Mouse (Mus musculus): ENCODE data around the gene Kctd10.

Gene Kctd10

GRCm38 (mm10) chr5:114380209-114381012, at the start of gene Kctd10, which contains the start of gene Ube3b:
Gene Kctd10, minus strand, starts transcription at chr5:114380508.
Gene Ube3b, plus strand, starts transcription at chr5:114380607.
- DNase-seq, result peak; percentile 72 to 74

- DNase-seq, result no peak
Observed at GRCm38 (mm10) chr5:114429781-114430180, 49.5 kb upstream of the Kctd10 start.

GRCm38 (mm10) chr5:114428621-114429020, 48.3 kb upstream of the Kctd10 start:
- no peak for DNase-seq

GRCm38 (mm10) chr5:114426732-114427131, 46.4 kb upstream of the Kctd10 start:
- no peak for DNase-seq

DNA sequence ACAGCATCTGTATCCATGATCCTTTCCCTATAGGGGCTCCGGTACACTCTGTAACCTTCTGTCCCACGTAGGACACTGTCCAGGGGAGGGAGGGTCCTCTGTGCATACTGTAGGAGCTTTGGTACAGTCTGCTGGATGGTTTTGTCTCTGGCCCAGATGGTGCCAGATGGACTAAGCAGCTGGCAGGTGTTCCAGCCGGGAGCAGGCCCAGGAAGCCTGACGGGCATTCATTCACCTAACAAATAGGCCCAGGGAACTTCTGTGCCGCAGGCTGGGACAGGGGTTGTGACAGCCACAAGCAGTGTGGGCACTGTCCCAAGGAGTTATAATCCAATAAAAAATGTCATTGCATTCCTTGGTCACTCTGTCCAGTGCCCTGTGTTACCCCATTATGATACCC, 43.7 kb upstream of the Kctd10 start:
- DNase-seq, result no peak

GRCm38 (mm10) chr5:114422591-114422990, 42.3 kb upstream of the Kctd10 start:
- no peak for DNase-seq

DNA sequence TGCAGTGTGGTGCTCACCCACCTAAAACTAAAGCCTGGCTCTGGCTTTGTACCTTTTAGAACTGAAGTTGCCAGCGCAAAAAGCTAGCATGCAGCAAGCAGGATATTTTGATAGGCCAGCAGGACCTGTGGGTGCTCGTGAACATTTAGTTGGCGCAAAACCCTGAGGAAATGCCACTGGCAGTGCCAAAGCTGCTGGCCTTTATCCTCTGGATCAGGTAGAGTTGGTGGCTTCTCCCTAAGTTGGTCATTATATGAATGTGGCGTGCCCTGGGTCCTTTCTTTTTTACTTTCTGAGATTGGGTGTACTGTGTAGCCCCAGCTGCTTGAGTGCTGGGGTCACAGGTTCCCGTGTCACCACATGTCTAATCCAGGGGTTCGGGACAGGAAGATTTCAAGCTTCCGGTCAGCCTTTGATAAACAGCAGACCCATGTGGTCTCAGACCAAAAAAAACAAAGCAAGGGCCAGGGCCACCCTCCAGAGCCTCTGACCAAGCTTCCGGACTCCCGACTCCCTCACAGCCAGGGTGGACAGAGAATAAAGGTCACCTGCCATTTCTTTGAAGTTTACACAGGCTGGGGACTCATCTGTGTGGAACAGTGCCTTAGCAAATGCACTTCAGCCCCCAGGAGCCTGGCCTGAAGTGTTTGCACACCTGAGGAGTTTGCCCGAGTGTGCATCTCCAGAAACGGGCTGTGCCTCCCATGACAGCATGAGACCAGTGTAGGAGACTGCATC, 41.4 kb upstream of the Kctd10 start:
- DNase-seq, result no peak

- DNase-seq, result no peak
Observed at GRCm38 (mm10) chr5:114418541-114418940, 38.2 kb upstream of the Kctd10 start.

DNA sequence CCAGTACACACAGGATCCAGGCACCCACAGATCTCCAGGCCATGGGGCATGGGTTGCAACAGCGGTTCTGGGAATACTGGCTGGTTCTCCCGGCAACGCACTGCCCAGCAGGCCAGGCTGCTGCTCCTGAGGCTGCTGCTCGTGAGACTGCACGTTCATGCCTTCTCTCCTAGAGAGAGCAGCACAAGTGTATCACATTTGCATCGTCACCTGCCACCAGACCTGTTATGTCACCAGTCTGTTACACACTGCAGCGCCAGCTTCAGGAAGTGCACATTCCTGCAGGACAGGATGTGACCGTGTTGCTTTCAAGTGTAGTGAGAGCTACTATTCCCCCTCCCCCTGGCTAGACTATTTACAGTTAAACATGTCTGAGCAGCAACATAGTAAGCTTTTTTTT, 36.5 kb upstream of the Kctd10 start:
- no peak for DNase-seq

DNA sequence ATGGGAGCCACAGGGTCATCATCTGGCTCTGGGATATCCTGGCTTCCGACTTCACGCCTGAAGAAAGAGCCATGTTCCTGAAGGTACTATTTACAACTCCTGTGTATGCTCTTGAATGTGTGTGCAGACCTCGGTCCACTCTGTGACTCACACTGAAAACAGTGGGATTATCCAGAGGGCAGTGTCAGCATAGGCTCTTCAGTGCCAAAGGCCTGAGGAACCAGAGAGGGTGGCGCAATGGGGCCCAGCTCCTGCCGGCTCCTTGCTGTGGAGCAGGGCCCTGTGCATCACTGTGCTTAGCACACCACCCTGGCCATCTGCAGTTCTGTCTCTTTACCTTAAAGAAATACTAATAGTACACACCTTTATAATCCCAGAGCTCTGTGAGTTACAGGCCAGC, 35.3 kb upstream of the Kctd10 start:
- DNase-seq, result no peak

- no peak for DNase-seq
Observed at GRCm38 (mm10) chr5:114413067-114413735, 32.9 kb upstream of the Kctd10 start.

- no peak for DNase-seq
Observed at GRCm38 (mm10) chr5:114412361-114412998, 32.2 kb upstream of the Kctd10 start.

- DNase-seq, result no peak
Observed at GRCm38 (mm10) chr5:114410429-114410828, 30.1 kb upstream of the Kctd10 start.

GRCm38 (mm10) chr5:114408846-114409245, 28.5 kb upstream of the Kctd10 start:
- no peak for DNase-seq

DNA sequence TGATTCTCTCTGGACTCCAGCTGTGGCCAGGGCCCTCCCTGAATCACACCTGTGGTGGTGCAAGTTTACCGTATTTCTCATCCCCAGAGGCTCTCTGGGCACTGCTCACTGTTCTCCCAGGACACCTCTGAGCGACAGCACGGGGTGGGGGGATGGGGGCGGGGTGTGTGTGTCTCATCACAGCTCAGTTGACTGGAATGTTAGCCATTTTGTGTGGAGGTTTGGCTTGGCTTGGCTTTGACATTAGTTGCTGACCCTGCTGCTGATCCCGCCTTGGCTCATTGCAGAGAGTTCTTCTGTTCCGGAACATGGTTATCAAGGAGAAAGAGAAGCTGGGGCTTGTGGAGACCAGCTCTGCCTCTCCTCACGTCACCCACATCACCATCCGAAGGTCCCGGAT, 27.5 kb upstream of the Kctd10 start:
- DNase-seq, result no peak

GRCm38 (mm10) chr5:114407269-114407668, 27.0 kb upstream of the Kctd10 start:
- no peak for DNase-seq

GRCm38 (mm10) chr5:114406592-114406991, 26.3 kb upstream of the Kctd10 start:
- no peak for DNase-seq

- DNase-seq, result no peak
Observed at GRCm38 (mm10) chr5:114393169-114393568, 12.9 kb upstream of the Kctd10 start.

DNA sequence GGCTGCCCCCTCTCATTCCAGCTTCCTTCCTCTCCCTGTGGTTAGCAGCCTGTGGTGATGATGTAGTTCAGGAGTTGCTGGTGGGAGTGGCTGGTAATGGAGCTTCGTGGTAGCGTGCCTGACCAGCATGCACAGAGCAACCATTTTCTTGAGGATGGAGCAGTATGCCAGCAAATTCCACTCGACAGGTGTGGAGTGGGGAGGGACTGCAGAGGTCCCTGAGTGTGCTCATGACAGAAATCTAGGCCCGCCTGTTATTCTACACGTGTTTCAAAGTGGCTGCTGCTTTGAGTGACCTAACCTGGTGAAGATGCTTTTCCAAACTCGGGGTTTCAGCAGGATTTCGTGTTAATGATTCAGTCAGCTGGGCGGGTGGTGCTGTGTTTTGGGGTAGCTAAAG, 4.1 kb upstream of the Kctd10 start:
- DNase-seq, result no peak

DNA sequence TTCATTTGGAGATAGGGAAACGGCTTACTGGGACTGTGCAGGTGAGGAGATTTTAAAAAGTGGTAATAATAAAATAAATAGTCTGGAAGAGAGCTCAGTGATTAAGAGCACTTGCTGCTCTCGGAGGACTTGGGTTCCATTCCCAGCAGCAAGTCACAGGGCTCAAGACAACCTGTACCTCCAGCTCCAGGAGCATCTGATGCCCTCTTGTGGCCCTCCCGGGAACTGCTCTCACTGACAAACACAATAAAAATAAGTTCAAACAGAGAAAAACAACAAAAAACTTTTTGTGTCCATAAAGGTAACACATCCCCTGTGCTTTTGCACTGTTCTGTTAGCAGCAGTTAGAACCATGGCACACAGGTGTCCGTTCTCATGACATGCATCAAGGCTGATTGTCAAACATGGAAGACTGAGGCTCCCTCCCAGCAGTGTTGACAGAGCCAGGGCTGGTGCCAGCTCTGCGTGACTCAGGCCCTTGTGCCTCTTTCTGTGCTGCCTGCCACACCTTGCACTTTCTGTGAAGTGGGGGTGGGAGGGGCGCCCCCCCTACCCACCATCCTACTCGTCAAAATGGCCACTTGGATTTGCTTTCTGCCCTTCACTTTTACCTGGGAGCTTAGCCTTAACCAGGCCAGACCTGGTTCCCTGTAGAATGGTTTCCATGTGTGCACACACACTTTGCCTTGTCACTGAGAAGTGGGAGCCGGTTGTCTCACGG, 3.0 kb upstream of the Kctd10 start:
- peak in 1 of 2 experiments; percentile 57 for DNase-seq

DNA sequence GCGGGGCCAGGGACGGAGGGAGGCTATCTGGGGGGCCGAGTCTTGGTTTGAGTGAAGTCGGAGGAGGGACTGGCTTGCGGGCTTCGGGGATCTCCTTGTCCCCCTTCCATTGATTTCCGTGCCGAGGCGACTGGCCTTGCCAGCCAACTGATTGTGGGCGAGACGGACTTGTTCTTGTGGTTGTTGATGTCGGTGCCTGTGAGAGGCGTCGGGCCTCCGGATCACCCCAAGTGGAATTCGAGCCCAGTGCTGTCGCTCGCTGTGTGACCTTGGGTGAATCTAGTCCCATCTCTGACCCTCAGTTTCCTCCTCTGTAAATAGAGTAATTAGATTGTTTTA, 674 bp upstream of the Kctd10 start:
- no peak for DNase-seq

DNA sequence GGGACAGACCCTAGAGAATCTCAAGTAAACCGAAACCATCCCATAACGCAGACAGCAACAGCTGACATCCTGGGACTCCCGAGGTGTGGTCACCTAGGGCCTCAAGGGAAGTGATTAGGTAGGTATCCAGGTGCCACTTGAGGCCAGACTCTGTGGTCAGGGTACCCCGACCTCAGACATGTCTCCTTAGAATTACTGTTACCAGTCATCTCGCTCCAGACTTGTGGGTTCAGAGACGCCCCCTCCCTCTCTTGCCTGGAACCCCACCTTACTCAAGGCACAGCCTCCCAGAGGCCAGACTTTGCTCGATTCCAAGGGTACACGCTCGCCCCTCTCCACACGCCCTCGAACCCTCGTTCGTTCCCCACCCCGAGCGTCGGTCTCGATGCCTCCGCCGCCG, 545 bp downstream of the Kctd10 start:
- DNase-seq, result peak in 1 of 2 experiments; percentile 11

- DNase-seq, result no peak
Observed at GRCm38 (mm10) chr5:114378936-114379335, 1.4 kb downstream of the Kctd10 start.
